Mouse (Mus musculus) left cerebral cortex, adult 6 months (tissue): ENCODE measurements around the gene Pex13. TPM values are rescaled to one million over a fixed set of nuclear protein-coding genes. Genes with fewer than 3 reads are reported as not detected.

Experiments
- long read RNA-seq, 2 experiments: library from polyadenylated mRNA; unstranded; transcript quantifications; one replicate each; pipeline ENCODE4 v2.0.0; 2019 to 2020
- polyA plus RNA-seq: library from polyadenylated mRNA; unstranded; fragments of <200 nt; fragmentation: Nextera tagmentation; gene quantifications from 2 replicates; pipeline ENCODE4 v1.2.3, GENCODE M21; 2021

The Pex13 gene
- polyA plus RNA-seq = 21.6 and 29.6 TPM in 2 replicates
- long read RNA-seq, experiment 1, full-length matches to known transcripts = 268 of 305 reads
- long read RNA-seq, experiment 1, partial matches to known transcripts = 7 of 305 reads
- long read RNA-seq, experiment 1, other reads (novel, unspliced or antisense) = 30 of 305 reads
- long read RNA-seq, experiment 2, full-length matches to known transcripts = 65 of 83 reads
- long read RNA-seq, experiment 2, partial matches to known transcripts = 3 of 83 reads
- long read RNA-seq, experiment 2, other reads (novel, unspliced or antisense) = 15 of 83 reads

GRCm38 (mm10) chr11:23665798-23666501, at the start of gene Pex13:
Gene Pex13 (minus strand): TSS chr11:23665959.

GRCm38 (mm10) chr11:23665311-23665786, 410 bp downstream of the Pex13 start, which contains the start of gene Pus10:
Gene Pus10 (plus strand): TSS chr11:23665674.

GRCm38 (mm10) chr11:23632945-23633878, 32.5 kb downstream of the Pex13 start, which contains the start of gene 0610010F05Rik:
Gene 0610010F05Rik (minus strand): TSS chr11:23633639.

Other genes starting within 250 kb of the Pex13 start
- 11.0 and 13.4 TPM in 2 replicates for gene Ahsa2, start 167.9 kb downstream of the Pex13 start, polyA plus RNA-seq
- gene 1700093K21Rik, start 144.8 kb downstream of the Pex13 start, polyA plus RNA-seq = not detected in 2 replicates
- gene 0610010F05Rik, start 32.3 kb downstream of the Pex13 start, polyA plus RNA-seq = 19.9 and 22.7 TPM in 2 replicates
- gene Pus10, start 285 bp downstream of the Pex13 start, polyA plus RNA-seq = 2.4 and 2.5 TPM in 2 replicates
- gene Rel, start 105.0 kb upstream of the Pex13 start, polyA plus RNA-seq = 0.82 and 0.90 TPM in 2 replicates
- 6.5 and 7.4 TPM in 2 replicates for gene Papolg, start 229.3 kb upstream of the Pex13 start, polyA plus RNA-seq